Mouse (Mus musculus) common myeloid progenitor, adult 5-6 weeks (primary cell): Measurements from ENCODE around the gene Xylt2. TPM values are rescaled to one million over a fixed set of nuclear protein-coding genes. Genes with fewer than 3 reads are reported as not detected.
"Not testable (repeated sequence)": the region's sequence is repeated elsewhere in the genome, so short reads cannot be mapped to it uniquely, and the experiment has no call there.

ENCODE experiments used
- ATAC-seq: replicated peaks from 2 replicates; pipeline ENCODE4 v1.8.0; 2016; ENCODE audit warnings: low read depth, mild to moderate bottlenecking, moderate TSS enrichment, inconsistent platforms; ENCODE audit not compliant: poor library complexity, severe bottlenecking
- total RNA-seq: library from RNA; stranded (forward); fragments of 200-1000, 187-1606 nt; gene quantifications from 2 replicates; pipeline ENCODE4 v1.2.3, GENCODE M21; 2017

Gene Xylt2
- total RNA-seq, 1 experiment from 2014 or later: 6.6 TPM

DNA sequence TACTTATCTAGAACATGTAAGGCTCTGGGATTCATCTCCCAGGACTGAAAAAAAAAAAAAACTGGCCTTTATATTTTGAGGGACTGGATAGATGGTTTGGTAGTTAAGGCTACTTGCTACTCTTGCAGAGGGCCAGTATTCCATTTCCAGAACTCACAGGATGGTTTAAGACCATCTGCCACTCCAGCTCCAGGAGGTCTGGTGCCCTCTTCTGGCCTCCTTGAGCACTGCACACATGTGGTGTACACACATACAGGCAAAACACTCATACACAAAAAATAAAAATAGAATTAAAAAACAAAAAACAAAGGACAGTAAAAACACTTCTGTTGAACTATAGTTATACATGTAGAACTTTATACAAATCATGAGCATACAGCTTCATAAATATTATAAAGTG, 3.3 kb upstream of the Xylt2 start:
- no peak for ATAC-seq

DNA sequence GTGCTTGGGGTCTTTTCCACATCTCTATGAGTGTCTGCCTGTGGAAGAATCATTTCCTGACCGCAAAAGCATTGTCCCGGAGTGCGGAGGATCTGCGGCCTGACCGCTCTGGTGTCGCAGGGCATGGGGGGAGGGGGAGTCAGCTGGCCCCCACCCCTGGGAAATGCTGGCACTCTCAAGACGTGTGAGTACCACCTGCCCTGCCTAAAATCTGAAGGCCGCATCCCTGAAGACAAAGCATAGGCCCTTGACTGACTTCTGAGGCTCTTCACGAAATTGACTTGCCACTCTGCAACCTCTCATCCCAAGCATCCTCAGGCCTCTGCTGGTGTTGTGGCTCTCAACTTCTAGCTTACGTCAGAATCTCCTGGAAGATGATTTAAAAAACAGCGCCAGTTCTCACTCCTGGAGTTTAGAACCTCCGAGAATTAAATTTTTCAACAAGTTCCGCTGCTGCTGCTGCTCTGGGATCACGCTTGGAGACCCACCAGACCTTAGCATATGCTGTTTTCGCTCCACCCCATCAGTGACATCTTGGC, 361 bp upstream of the Xylt2 start:
- no peak for ATAC-seq

DNA sequence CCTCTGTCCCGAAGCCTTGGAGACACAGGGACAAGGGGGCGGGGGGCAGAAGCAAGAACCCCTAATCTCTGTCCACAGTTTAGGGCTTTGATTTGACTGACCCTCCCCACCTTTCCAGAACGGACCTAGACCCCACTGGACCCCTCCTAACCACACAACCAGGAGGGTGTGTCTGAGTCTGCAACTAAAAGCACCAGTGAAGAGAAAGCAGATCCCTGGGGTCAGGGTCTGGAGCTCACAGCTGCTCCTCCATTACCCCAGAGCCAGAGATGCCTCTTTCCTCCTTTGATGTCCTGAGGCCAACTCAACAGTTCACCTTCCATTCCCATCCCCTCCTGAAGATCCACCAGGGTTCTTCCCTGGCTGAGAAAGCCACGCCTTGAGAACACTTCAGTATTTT, 1.0 kb downstream of the Xylt2 start:
- ATAC-seq: no peak

DNA sequence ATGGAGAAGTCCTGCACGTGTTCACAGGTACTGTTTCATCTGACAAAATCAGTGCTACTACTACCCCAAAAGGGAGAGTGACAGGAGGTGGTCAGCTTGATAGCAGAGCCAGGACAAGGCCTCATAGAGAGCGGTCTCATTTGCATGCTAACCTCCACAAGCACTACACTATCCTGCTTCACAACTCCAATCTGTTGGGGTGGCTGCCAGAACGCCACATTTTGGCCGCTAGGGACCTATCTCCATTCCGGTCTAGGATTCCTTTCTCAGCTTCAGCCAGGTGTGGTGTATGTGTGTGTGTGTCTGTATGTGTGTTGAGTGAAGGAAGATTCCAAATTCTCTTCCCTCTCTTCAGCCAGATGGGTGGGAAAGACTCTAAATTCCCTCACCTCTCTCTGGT, 1.9 kb downstream of the Xylt2 start:
- ATAC-seq: no peak

DNA sequence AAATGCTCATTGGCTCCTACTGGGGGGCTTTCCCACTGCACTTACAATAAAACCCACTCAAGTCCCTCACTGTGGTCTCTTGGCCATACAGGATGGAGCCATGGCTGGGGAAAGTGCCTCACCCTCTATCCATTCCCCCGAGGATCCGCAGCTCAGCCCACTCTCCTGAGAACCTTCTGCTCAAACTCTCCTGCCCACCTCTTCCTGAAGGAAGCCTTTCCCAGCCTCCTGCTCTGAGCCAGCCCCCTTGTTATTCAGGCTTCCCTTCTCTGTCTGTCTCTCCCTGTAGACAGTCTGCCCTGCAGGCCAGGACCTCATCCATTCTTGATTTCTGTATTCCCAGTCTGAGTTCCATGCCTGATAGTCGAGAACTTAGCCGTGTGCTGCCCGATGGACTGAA, 2.3 kb downstream of the Xylt2 start:
- no peak for ATAC-seq

DNA sequence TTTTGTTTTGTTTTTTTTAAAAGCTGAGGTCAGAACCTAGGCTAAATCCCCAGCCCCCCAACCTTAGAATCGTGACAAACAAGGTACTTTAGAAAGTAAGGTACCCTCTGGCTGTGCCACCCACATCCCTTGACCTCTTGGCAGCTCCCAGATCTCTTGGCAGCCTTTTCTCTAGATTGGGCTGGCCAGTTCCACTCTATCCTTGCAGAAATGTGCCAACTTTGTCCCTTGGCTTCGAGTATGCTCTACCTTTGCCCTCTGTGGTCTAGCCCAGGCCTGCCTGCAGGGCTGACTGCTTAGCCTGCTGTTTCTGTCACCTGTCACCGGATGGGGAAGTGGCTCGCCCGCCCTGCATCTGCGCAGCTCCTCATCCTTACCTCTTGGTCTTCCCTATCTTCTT, 12.0 kb downstream of the Xylt2 start:
- no peak for ATAC-seq

DNA sequence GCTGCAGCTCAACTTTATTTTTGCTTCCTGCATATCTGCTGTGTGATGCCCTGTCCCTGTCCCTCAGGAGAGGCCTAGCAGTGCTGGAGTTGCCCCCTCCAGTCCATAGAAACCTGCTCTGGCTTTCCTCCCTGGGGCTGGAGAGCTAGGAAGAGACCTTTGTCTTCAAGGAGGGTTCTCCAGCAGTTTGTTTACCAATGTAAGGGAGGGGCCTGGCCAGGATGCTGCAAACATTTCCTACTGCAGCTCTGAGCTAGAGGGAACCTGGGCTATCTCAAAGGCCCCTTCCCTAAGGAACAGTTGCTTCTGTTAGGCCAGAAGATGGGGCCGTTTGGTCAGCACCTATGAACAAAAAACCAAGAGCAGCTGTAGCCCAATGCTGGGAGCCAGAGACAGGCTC, 16.0 kb downstream of the Xylt2 start:
- no peak for ATAC-seq

DNA sequence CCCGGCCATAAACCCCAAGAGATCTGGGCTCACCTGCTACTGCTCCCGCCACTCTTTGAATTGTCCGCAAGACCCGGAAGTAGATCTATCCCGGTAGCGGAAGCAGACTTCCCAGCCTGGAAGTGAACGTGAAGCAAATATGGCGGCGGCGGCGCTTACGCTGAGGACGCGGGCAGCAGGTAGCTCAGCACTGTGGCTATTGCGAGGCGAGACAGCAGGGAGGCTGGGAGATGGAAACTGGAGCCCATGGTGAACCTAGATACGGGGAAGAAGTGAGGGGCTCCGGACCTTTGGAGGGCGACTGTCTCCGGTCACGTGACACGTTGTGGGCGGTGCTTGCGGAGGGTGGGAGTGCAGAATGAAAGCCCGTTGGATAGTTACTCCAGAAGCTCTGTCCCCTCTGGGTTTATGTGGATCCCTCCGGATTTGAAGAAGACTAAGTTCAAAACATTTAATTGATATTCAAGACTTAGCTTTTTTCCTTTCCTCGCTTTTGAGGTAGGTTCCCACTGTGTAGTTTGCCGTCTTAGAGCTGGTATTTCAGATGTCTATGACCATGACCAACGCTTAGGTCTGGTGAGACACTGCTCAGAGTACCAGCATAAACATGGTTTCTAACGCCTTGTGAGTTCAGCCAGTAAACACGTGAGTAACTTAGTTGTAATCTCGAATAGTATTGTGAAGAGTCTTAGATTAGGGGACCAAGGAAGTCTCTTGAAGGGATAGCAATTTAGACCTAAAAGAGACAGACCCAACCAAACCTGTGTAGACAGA, 23.5 kb downstream of the Xylt2 start, which contains the start of the genes Mrpl27 and Eme1:
Gene Mrpl27 (plus strand): TSS at position 105 of the 774 bp plus-strand sequence.
Gene Eme1 (minus strand): TSS at position 302 of the 774 bp plus-strand sequence.
- ATAC-seq: peak; percentile 88

DNA sequence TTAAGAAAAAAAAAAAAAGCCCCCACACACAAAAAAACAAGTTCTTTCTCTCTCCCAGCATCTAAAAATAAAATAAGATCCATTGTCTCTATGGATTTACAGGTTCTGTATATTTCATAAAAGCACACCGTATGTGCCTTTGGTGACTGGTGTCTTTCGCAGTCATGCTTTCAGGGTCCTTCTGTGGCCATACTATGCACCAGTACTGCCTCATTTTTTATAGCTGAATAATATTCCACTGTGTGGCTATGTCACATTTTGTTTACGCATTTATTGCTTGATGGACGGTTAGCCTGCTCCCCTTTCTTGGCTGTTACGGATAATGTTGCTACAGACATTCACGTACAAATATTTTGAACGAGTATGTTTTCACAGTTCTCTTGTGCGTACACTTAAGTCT, 24.3 kb downstream of the Xylt2 start:
- ATAC-seq: no peak

DNA sequence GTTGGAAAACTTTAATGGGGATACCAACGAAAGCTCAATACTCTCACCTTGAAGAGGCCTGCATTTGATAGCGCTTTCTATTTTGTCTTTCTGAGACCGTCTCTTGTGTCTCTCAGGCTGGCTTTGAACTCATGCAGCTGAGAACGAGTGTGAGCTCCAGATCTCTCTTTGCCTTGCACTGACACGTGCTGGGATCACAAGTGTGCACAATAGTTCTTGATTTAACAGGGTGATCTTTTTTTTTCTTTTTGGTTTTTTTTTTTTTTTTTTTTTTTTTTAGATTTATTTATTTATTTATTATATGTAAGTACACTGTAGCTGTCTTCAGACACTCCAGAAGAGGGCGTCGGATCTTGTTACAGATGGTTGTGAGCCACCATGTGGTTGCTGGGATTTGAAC, 26.1 kb downstream of the Xylt2 start:
- not testable (repeated sequence) for ATAC-seq

DNA sequence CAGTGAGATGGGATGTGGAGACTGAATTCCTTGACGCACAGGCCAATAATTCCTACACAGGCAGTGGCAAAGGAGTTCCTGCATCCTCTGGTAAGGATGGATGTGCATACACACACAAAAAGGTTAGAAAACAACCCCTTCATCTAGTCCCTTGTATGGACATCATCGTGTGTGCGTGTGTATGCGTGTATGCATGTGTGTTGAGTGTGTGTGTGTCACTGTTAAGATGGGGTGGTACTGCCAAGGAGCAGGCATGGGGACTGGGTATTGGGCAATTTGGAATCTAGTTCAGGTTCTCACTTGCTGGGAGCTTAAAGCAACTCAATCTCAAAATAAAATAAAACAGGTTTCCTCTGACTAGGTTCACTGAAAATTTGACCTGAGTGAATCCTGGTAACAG, 30.9 kb downstream of the Xylt2 start:
- ATAC-seq: no peak

DNA sequence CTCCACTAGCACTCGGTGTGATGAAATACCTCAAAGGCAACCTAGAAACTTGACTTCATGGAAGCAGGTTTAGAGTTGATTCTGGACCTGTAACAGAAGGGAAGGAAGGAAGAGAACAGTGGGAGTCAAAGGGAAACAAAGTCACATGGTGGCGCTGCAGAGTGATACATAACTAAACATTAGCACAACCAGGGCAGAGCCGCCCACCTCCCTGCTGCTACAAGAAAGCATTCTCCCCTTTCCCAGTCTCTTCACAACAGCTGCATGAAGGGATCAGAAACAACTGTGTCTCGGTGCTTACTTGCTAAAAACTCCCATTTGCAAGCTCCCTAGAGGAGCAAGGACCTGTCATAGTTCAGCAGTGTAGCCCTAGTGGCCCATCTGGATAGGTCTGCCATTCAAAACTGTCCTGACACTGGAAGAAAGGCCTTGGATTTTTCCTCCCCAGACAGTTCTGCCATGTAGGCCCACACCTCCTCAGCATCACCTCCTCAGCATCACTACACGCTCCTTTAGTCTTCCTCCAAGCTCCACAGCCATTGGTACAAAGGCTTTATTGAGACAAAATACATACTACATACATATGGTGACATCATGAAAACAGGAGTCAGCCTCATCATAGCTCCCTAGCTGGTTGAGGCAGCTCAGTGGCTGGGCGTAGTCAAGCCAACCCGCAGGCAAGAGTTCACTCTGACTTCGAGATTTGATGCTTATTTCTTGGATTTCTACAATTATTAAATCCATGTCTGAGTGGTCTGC, 32.7 kb downstream of the Xylt2 start:
- ATAC-seq: no peak

DNA sequence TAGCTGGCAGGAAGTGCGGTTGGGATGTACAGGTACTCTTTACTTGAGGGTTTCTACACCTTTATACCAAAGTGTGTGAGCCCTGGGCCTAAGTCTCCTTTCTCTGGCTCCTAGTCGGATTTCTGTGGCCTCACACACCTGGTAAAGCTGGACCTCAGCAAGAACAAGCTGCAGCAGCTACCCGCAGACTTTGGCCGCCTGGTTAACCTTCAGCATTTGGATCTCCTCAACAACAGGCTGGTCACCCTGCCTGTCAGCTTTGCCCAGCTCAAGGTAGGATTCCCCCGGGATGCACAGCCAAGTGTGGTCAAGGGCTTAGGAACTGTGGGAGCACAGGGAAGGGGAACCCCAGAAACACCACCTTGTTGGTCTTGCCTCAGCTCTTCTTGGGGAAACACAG, 42.9 kb downstream of the Xylt2 start:
- ATAC-seq: no peak

DNA sequence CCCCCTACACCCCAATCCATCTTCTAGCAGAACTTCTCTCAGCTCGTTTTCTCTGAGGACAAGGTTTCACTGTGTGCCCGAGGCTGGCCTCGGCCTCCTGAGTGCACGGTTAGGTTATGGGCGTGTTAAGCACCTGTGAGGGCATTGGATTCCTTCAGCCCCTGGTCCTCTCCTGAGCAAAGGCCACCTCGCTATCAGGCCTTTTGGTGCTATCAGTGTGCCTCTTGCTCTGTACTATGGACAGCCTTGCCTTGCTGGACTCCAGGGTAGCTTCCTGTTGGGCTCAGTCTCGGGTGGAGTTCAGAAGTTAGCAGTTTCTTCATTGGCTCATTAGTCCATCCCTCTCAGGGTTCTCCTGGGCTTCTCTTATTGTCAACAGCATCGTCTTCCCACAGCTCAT, 44.3 kb downstream of the Xylt2 start:
- ATAC-seq: no peak

DNA sequence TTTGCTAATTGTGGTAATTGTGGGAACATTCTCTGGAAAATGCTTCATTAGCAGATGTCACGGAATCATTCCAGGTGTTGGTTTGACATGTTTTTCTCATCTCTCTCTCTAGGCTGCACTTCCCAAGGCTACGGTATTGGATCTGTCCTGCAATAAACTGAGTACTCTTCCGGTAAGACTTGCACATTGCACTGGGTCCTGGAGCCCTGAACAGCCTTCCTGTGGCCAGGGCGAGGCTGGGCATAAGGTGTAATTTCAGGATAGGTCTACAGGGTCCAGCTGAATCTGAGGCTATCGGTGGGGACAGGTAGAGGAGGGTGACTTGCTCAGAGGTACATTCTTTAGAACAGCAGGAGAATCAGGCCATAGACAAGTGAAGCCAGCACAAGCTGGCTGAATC, 45.3 kb downstream of the Xylt2 start:
- no peak for ATAC-seq

DNA sequence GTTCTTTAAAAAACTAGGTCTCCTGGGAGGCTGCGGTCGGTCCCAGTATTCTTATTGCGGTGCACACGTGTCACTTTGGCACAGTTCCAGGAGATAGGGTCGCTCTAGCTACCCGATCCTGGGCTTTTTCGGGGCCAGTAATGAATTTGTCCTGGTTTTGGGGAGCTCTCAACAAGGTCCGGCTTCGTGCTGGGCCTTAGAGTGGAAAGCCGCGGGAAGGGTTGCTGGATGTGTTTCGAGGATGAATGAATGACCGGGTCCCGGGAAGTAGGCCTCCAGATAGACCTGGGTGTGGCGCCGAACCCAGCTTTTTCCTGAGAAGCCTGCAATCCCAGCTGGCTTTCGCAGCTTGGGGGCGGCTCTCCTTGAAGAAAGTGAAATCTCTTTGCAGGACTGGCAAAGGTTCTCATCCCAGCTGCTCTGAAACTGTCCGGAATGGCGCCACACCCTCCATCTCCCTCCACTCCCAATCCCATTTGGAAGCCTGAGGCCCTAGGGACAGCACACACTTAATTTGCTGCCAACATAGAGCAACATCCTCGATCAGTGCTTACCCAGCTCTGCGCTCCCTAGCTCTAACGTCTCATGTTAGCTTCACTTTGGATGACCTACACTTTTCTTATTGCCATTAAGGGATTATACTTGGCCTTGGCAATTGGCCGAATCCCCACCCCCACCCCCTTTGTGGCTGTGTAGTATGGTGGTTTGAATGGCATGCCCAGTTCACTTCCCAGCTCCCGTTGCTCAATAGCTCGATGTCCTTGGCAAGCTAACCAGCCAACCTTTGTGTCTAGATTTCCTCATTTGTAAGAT, 46.9 kb downstream of the Xylt2 start:
- 0 out of 2 replicates have a peak, but pooled peaks have one; percentile 7 for ATAC-seq

DNA sequence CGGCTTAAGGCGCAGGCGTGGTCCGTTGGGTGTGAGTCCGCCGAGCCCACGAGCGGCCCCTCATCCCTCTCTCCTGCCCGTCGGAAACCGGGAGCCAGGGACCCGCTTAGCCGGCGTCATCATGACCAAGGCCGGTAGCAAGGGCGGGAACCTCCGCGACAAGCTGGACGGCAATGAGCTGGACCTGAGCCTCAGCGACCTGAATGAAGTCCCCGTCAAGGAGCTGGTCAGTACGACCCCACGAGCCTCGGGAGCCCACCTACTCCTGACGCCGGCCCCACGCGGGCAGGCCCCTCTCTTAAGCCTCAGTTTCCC, 47.5 kb downstream of the Xylt2 start:
- ATAC-seq: 0 out of 2 replicates have a peak, but pooled peaks have one; percentile 1

DNA sequence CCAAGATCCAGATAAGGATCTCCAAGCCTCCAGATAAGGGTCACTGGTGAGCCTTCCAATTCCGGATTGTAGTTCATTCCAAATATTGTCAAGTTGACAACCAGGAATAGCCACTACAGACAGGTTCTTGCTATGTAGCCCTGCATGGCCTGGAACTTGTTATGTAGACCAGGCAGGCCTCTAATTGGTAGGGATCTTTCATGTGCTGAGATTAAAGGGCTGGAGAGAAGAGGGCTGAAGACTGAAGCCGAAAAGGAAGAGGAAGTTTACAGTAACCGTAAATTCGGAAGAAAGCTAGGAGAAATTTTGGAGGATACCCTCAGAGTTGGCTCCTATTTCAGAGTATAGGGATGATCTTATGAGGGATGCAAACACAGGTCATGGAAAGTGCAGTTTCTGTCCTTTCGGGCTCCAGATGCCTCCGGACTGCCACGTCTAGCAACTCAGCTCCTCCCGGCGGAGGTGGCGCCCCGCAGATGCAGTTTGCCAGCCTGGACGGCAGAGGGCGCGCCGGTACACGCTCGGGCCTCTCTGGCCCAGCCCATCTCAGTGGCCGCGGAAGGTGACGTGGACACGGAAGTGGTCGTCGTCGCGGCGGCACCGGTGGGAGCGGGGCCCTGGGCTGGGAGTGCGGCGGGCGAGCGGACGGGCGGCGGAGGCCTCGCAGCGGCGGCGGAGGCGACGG, 48.0 kb downstream of the Xylt2 start, which contains the start of gene Lrrc59:
Gene Lrrc59 (plus strand): TSS at position 569 of the 685 bp plus-strand sequence.
- ATAC-seq: peak; percentile 99

DNA sequence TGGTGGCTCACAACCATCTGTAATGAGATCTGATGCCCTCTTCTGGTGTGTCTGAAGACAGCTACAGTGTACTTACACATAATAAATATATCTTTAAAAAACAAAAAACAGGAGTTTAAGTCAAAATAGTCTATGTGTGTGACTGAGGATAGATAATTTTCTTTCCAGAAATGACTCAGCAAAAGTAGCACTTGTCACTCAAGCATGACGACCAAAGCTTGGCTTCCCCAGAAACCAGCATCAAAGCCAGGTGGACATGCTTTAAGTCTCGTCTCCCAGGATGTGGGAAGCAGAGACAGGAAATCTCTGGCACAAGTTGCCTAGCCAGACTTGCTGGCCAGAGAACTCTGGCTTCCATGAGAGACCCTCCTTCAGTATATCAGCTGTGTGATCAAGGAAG, 55.2 kb downstream of the Xylt2 start:
- ATAC-seq: no peak

DNA sequence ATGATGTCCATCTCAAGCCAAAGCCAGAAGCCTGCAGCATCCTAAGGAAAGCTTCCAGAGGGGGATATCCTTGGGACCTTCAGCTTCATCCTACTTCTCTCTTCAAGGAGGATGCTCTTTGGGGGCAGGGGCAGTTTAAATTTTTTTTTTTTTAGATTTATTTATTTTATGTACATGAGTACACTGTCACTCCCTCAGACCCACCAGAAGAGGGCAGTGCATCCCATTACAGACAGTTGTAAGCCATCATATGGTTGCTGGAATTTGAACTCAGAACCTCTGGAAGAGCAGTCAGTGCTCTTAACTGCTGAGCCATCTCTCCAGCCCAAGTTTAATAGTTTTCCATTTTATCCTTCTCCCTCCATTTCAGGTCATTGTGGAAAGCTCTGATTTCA, 55.9 kb downstream of the Xylt2 start:
- ATAC-seq: no peak
